Mouse (Mus musculus): ENCODE measurements around the gene Hmces. TPM values are rescaled to one million over a fixed set of nuclear protein-coding genes. Genes with fewer than 3 reads are reported as not detected.
"Not testable (repeated sequence)": the region's sequence is repeated elsewhere in the genome, so short reads cannot be mapped to it uniquely, and the experiment has no call there.

Hmces gene
- polyA plus RNA-seq, 1 experiment: 1.4 TPM

GRCm38 (mm10) chr6:87937178-87937788 is 23.5 kb downstream of the Hmces start:
- Histone ChIP-seq H3K27me3 (ENCODE audit: control insufficient read depth) (no peaks in the 10 kb centered on the region), H3K36me3 (ENCODE audit: control insufficient read depth) (peaks cover 47% of the 10 kb centered on the region), H3K4me3 (replicated peaks) (no peak overlapping the region), H3K4me1 (ENCODE audit: control insufficient read depth) (no peaks in the 10 kb centered on the region; the same call in 1 of the 2 replicates), H3K9me3 (ENCODE audit: control insufficient read depth, low read length) (no peaks in the 10 kb centered on the region)
- TF ChIP-seq TAL1 (IDR thresholded peaks at IDR 0.05; ENCODE audit: low read length) (no peak), GATA1 (IDR thresholded peaks at IDR 0.05; ENCODE audit: low read length) (no peak)

DNA sequence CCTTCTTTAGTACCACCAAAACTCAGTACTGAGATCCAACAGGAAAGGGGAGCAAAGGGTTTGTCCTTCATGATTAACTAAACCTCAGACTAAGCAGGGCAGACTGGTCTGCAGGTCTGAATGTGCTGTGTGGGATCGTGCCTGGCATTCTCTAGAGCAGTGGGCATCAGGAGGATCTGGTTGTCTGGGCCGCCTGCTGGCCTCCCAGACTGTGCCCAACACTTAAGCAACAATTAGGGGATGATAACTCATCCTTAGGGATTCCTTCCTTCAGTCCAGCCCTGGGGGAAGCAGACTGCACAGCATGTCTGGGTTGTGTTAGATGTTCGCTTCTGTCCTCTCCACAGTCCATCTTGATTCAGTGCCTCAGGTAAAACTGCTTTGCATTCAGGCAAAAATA is 25.2 kb downstream of the Hmces start:
- peaks cover 32% of the 10 kb centered on the region for H3K36me3 ChIP-seq (ENCODE audit: control insufficient read depth)
- no peak overlapping the region for H3K4me3 ChIP-seq (replicated peaks)
- H3K27me3 ChIP-seq (ENCODE audit: control insufficient read depth): no peaks in the 10 kb centered on the region
- no peaks in the 10 kb centered on the region; the same call in 1 of the 2 replicates for H3K4me1 ChIP-seq (ENCODE audit: control insufficient read depth)
- TF ChIP-seq TAL1 (IDR thresholded peaks at IDR 0.05; ENCODE audit: low read length) (no peak), GATA1 (IDR thresholded peaks at IDR 0.05; ENCODE audit: low read length) (no peak)
- no peaks in the 10 kb centered on the region for H3K9me3 ChIP-seq (ENCODE audit: control insufficient read depth, low read length)

DNA sequence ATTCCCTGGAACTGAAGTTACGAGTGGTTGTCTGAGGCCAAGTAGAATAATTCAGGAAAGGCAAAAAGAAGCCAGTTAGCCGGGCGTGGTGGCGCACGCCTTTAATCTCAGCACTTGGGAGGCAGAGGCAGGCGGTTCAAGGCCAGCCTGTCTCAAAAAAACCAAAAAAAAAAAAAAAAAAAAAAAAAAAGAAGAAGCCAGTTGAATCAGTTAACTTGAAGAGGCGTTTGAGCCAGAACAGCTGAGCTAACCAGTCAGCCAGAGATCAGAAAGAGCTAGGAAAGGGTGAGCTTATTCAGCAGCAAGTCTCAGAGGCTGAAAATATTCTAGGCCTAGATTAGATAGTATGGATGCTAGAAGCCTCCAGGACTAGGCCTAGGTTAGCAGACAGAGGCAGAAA is 28.4 kb downstream of the Hmces start:
- H3K9me3 ChIP-seq (ENCODE audit: control insufficient read depth, low read length): peaks cover 2% of the 10 kb centered on the region; the same call in 1 of the 2 replicates
- no peaks in the 10 kb centered on the region for H3K27me3 ChIP-seq (ENCODE audit: control insufficient read depth)
- no peak for TF ChIP-seq TAL1 (IDR thresholded peaks at IDR 0.05; ENCODE audit: low read length)
- TF ChIP-seq GATA1 (IDR thresholded peaks at IDR 0.05; ENCODE audit: low read length): no peak
- H3K4me3 ChIP-seq (replicated peaks): no peak overlapping the region
- peaks cover 5% of the 10 kb centered on the region for H3K36me3 ChIP-seq (ENCODE audit: control insufficient read depth)
- H3K4me1 ChIP-seq (ENCODE audit: control insufficient read depth): no peaks in the 10 kb centered on the region; the same call in 1 of the 2 replicates

- H3K27me3 ChIP-seq (ENCODE audit: control insufficient read depth); H3K36me3 ChIP-seq (ENCODE audit: control insufficient read depth); H3K4me1 ChIP-seq (ENCODE audit: control insufficient read depth); H3K4me3 ChIP-seq (replicated peaks): not testable (repeated sequence)
- H3K9me3 ChIP-seq (ENCODE audit: control insufficient read depth, low read length): peaks cover 14% of the 10 kb centered on the region
Observed at GRCm38 (mm10) chr6:87962457-87962856, 48.7 kb downstream of the Hmces start.

GRCm38 (mm10) chr6:87970041-87970440 is 56.3 kb downstream of the Hmces start:
- no peaks in the 10 kb centered on the region for H3K4me1 ChIP-seq (ENCODE audit: control insufficient read depth)
- H3K4me3 ChIP-seq (replicated peaks): no peak overlapping the region
- H3K27me3 ChIP-seq (ENCODE audit: control insufficient read depth): peaks cover 2% of the 10 kb centered on the region; the same call in 1 of the 2 replicates
- TF ChIP-seq TAL1 (IDR thresholded peaks at IDR 0.05; ENCODE audit: low read length): no peak
- no peak for TF ChIP-seq GATA1 (IDR thresholded peaks at IDR 0.05; ENCODE audit: low read length)
- H3K36me3 ChIP-seq (ENCODE audit: control insufficient read depth): no peaks in the 10 kb centered on the region
- H3K9me3 ChIP-seq (ENCODE audit: control insufficient read depth, low read length): no peaks in the 10 kb centered on the region

DNA sequence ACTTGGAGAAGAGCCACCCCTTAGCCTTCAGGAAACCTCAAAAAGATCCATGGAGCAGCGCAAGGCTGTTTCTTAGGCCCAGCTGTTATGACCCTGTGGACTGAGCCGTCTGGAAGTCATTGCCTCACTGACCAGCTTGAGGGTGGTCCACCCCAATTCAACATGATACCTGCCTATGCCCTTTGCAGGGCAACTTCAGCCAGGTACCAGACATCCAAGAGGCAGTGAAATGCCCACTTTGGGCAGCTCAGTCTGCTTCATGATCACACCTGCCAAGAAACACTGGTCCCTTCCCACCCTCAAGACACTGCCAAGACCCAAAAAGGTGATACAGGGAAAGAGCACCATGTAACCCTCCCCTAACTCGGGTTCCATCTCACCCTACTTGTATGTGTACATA is 66.0 kb downstream of the Hmces start:
- no peaks in the 10 kb centered on the region; the same call in 1 of the 2 replicates for H3K9me3 ChIP-seq (ENCODE audit: control insufficient read depth, low read length)
- H3K4me1 ChIP-seq (ENCODE audit: control insufficient read depth): peaks cover 3% of the 10 kb centered on the region; the same call in 1 of the 2 replicates
- H3K4me3 ChIP-seq (replicated peaks): no peak overlapping the region
- no peak for TF ChIP-seq GATA1 (IDR thresholded peaks at IDR 0.05; ENCODE audit: low read length)
- no peak for TF ChIP-seq TAL1 (IDR thresholded peaks at IDR 0.05; ENCODE audit: low read length)
- no peaks in the 10 kb centered on the region for H3K36me3 ChIP-seq (ENCODE audit: control insufficient read depth)
- H3K27me3 ChIP-seq (ENCODE audit: control insufficient read depth): peaks cover 61% of the 10 kb centered on the region

- H3K4me3 ChIP-seq (replicated peaks): peak overlapping the region; percentile 52
- no peak for TF ChIP-seq GATA1 (IDR thresholded peaks at IDR 0.05; ENCODE audit: low read length)
- TF ChIP-seq TAL1 (IDR thresholded peaks at IDR 0.05; ENCODE audit: low read length): no peak
- H3K27me3 ChIP-seq (ENCODE audit: control insufficient read depth): peaks cover 61% of the 10 kb centered on the region
- H3K9me3 ChIP-seq (ENCODE audit: control insufficient read depth, low read length): no peaks in the 10 kb centered on the region; the same call in 1 of the 2 replicates
- peaks cover 3% of the 10 kb centered on the region; the same call in 1 of the 2 replicates for H3K4me1 ChIP-seq (ENCODE audit: control insufficient read depth)
- no peaks in the 10 kb centered on the region for H3K36me3 ChIP-seq (ENCODE audit: control insufficient read depth)
Observed at GRCm38 (mm10) chr6:87980374-87981029, 66.8 kb downstream of the Hmces start.

DNA sequence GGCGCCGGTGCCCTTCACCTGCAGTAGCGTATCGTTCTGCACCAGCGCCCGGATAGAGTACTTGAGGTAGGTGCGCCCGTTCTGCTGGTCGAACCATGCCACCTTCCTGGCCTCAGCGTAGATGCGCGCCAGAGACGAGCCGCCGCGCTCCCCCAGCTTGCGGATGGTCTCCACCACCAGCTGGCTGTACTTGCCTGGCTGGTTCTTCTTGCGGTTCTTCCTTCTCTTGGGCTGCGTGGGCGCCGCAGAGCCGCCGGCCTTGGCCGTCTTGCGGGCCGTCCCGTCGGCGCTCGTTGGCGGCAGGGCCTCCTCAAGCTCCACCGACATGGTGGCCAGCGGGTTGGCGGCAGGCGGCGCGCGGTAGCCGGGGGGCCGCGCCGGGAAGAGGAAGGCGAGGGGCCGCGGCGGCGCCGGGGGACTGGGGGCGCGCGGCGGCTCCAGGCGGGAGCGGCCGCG is 67.3 kb downstream of the Hmces start:
- Histone ChIP-seq H3K36me3 (ENCODE audit: control insufficient read depth) (no peaks in the 10 kb centered on the region), H3K27me3 (ENCODE audit: control insufficient read depth) (peaks cover 61% of the 10 kb centered on the region)

GRCm38 (mm10) chr6:87981547-87982256 is 68.0 kb downstream of the Hmces start, which contains the start of gene H1fx:
TSS of gene H1fx (minus strand) at chr6:87981637.
- Histone ChIP-seq H3K9me3 (ENCODE audit: control insufficient read depth, low read length) (no peaks in the 10 kb centered on the region; the same call in 1 of the 2 replicates), H3K4me3 (replicated peaks) (peak within 1 kb of the TSS; percentile 52), H3K4me1 (ENCODE audit: control insufficient read depth) (peaks cover 3% of the 10 kb centered on the region; the same call in 1 of the 2 replicates), H3K36me3 (ENCODE audit: control insufficient read depth) (no peaks in the 10 kb centered on the region), H3K27me3 (ENCODE audit: control insufficient read depth) (peaks cover 64% of the 10 kb centered on the region)
- TF ChIP-seq TAL1 (IDR thresholded peaks at IDR 0.05; ENCODE audit: low read length): no peak
- TF ChIP-seq GATA1 (IDR thresholded peaks at IDR 0.05; ENCODE audit: low read length): no peak

More for the DNA sequence above, 67.3 kb downstream of the Hmces start:
- no peaks in the 10 kb centered on the region; the same call in 1 of the 2 replicates for H3K9me3 ChIP-seq (ENCODE audit: control insufficient read depth, low read length)
- peak overlapping the region; percentile 52 for H3K4me3 ChIP-seq (replicated peaks)
- no peak for TF ChIP-seq TAL1 (IDR thresholded peaks at IDR 0.05; ENCODE audit: low read length)
- TF ChIP-seq GATA1 (IDR thresholded peaks at IDR 0.05; ENCODE audit: low read length): no peak
- H3K4me1 ChIP-seq (ENCODE audit: control insufficient read depth): peaks cover 3% of the 10 kb centered on the region; the same call in 1 of the 2 replicates

Measured in erythroblast, embryonic 14.5 days (primary cell).